Mouse (Mus musculus): Measurements from ENCODE around the gene Faap100. TPM values are rescaled to one million over a fixed set of nuclear protein-coding genes. Genes with fewer than 3 reads are reported as not detected.

Gene Faap100
- polyA plus RNA-seq, 1 experiment: 34.5 TPM

- no peak for DNase-seq (ENCODE audit: low read depth, low spot score)
- WGBS: 93% methylated on average over 5 of the region's 5 CpGs
Measured at GRCm38 (mm10) chr11:120342656-120343160, 35.9 kb downstream of the Faap100 start.

GRCm38 (mm10) chr11:120341661-120342060 is 36.9 kb downstream of the Faap100 start:
- 78% methylated on average over 4 of the region's 4 CpGs for WGBS

GRCm38 (mm10) chr11:120339978-120340513 is 38.5 kb downstream of the Faap100 start:
- peak; percentile 93 for DNase-seq (ENCODE audit: low read depth, low spot score)
- 27% methylated on average over 10 of the region's 10 CpGs for WGBS

More at GRCm38 (mm10) chr11:120341661-120342060, 36.9 kb downstream of the Faap100 start:
- DNase-seq (ENCODE audit: low read depth, low spot score): no peak

- 85% methylated on average over 3 of the region's 3 CpGs for WGBS
- no peak for DNase-seq (ENCODE audit: low read depth, low spot score)
Measured at GRCm38 (mm10) chr11:120338786-120339185, 39.8 kb downstream of the Faap100 start.

- no peak for DNase-seq (ENCODE audit: low read depth, low spot score)
- WGBS: 79% methylated on average over 2 of the region's 2 CpGs
Measured at GRCm38 (mm10) chr11:120337447-120337846, 41.1 kb downstream of the Faap100 start.

- DNase-seq (ENCODE audit: low read depth, low spot score): no peak
- WGBS: 56% methylated on average over 6 of the region's 6 CpGs
Measured at GRCm38 (mm10) chr11:120335431-120336021, 43.0 kb downstream of the Faap100 start.

GRCm38 (mm10) chr11:120320156-120320555 is 58.4 kb downstream of the Faap100 start:
- WGBS: 97% methylated on average over 10 of the region's 10 CpGs

GRCm38 (mm10) chr11:120319310-120319709 is 59.3 kb downstream of the Faap100 start:
- WGBS: 54% methylated on average over 5 of the region's 5 CpGs
- no peak for DNase-seq (ENCODE audit: low read depth, low spot score)

More at GRCm38 (mm10) chr11:120320156-120320555, 58.4 kb downstream of the Faap100 start:
- no peak for DNase-seq (ENCODE audit: low read depth, low spot score)

Other genes starting within 250 kb of the Faap100 start
- gene Slc38a10, start 227.4 kb downstream of the Faap100 start, polyA plus RNA-seq (2012; rRNA removed): 67.3 and 112 TPM in 2 replicates
- gene Bahcc1, start 145.8 kb downstream of the Faap100 start, polyA plus RNA-seq (2012; rRNA removed): 7.6 and 8.2 TPM in 2 replicates
- 1,539 and 1,751 TPM in 2 replicates for gene Actg1, start 30.2 kb downstream of the Faap100 start, polyA plus RNA-seq (2012; rRNA removed)
- gene Fscn2, start 17.2 kb downstream of the Faap100 start, polyA plus RNA-seq (2012; rRNA removed): not detected in 2 replicates
- 42.4 and 50.9 TPM in 2 replicates for gene Nploc4, start 58.9 kb upstream of the Faap100 start, polyA plus RNA-seq (2012; rRNA removed)
- 0.85 and 1.1 TPM in 2 replicates for gene Tspan10, start 63.9 kb upstream of the Faap100 start, polyA plus RNA-seq (2012; rRNA removed)
- 0.30 and 0.89 TPM in 2 replicates for gene Pde6g, start 74.7 kb upstream of the Faap100 start, polyA plus RNA-seq (2012; rRNA removed)
- gene Oxld1, start 79.3 kb upstream of the Faap100 start, polyA plus RNA-seq (2012; rRNA removed): 18.2 and 19.6 TPM in 2 replicates
- gene Ccdc137, start 79.4 kb upstream of the Faap100 start, polyA plus RNA-seq (2012; rRNA removed): 12.3 and 15.1 TPM in 2 replicates
- gene Arl16, start 88.8 kb upstream of the Faap100 start, polyA plus RNA-seq (2012; rRNA removed): 16.8 and 18.8 TPM in 2 replicates
- 139 and 148 TPM in 2 replicates for gene Mrpl12, start 105.8 kb upstream of the Faap100 start, polyA plus RNA-seq (2012; rRNA removed)
- gene Slc25a10, start 113.1 kb upstream of the Faap100 start, polyA plus RNA-seq (2012; rRNA removed): 287 and 345 TPM in 2 replicates
- 0.90 and 1.1 TPM in 2 replicates for gene Gcgr, start 151.9 kb upstream of the Faap100 start, polyA plus RNA-seq (2012; rRNA removed)
- 36.6 and 46.6 TPM in 2 replicates for gene Mcrip1, start 171.0 kb upstream of the Faap100 start, polyA plus RNA-seq (2012; rRNA removed)
- gene Ppp1r27, start 172.4 kb upstream of the Faap100 start, polyA plus RNA-seq (2012; rRNA removed): 0.22 TPM in 1 of 2 replicates, not detected in the other
- 496 and 716 TPM in 2 replicates for gene P4hb, start 194.5 kb upstream of the Faap100 start, polyA plus RNA-seq (2012; rRNA removed)
- 745 and 760 TPM in 2 replicates for gene Arhgdia, start 202.9 kb upstream of the Faap100 start, polyA plus RNA-seq (2012; rRNA removed)
- gene Alyref, start 219.6 kb upstream of the Faap100 start, polyA plus RNA-seq (2012; rRNA removed): 45.9 and 54.0 TPM in 2 replicates
- 84.8 and 85.4 TPM in 2 replicates for gene Anapc11, start 219.7 kb upstream of the Faap100 start, polyA plus RNA-seq (2012; rRNA removed)
- gene Npb, start 229.7 kb upstream of the Faap100 start, polyA plus RNA-seq (2012; rRNA removed): 0.63 and 1.0 TPM in 2 replicates
- gene Pcyt2, start 239.2 kb upstream of the Faap100 start, polyA plus RNA-seq (2012; rRNA removed): 397 and 622 TPM in 2 replicates
- gene Sirt7, start 246.5 kb upstream of the Faap100 start, polyA plus RNA-seq (2012; rRNA removed): 117 and 124 TPM in 2 replicates